Mouse (Mus musculus): ENCODE data around the gene 2900011O08Rik. TPM values are rescaled to one million over a fixed set of nuclear protein-coding genes. Genes with fewer than 3 reads are reported as not detected.

Gene 2900011O08Rik
- polyA plus RNA-seq, 1 experiment from 2014 or later, result 2.5 TPM

- H3K4me1 ChIP-seq (ENCODE audit: control insufficient read depth, insufficient read depth, low read length), result no peaks in the 10 kb centered on the region
- H3K36me3 ChIP-seq (ENCODE audit: control insufficient read depth, insufficient read depth, low read length), result no peaks in the 10 kb centered on the region
- H3K4me3 ChIP-seq (ENCODE audit: low read depth, low read length), result no peak overlapping the region
- H3K9ac ChIP-seq (replicated peaks; ENCODE audit: low read depth, low read length), result no peak overlapping the region
- no peaks in the 10 kb centered on the region for H3K9me3 ChIP-seq (ENCODE audit: control insufficient read depth, low read depth, low read length)
- no peak for ATAC-seq (ENCODE audit: insufficient number of reproducible peaks, insufficient read depth, low FRiP score, low read depth)
- H3K27ac ChIP-seq (ENCODE audit: low read length), result no peak overlapping the region
- no peaks in the 10 kb centered on the region for H3K27me3 ChIP-seq (ENCODE audit: control insufficient read depth, insufficient read depth, low read length)
- H3K4me2 ChIP-seq (replicated peaks; ENCODE audit: low read depth, low read length), result no peak overlapping the region
These were observed 22.3 kb downstream of the 2900011O08Rik start for GRCm38 (mm10) chr16:14008708-14009107.

- H3K9ac ChIP-seq (replicated peaks; ENCODE audit: low read depth, low read length), result no peak overlapping the region
- no peaks in the 10 kb centered on the region for H3K27me3 ChIP-seq (ENCODE audit: control insufficient read depth, insufficient read depth, low read length)
- H3K36me3 ChIP-seq (ENCODE audit: control insufficient read depth, insufficient read depth, low read length), result no peaks in the 10 kb centered on the region
- WGBS, result 89% methylated on average over 4 of the region's 4 CpGs
- H3K27ac ChIP-seq (ENCODE audit: low read length), result no peak overlapping the region
- no peak overlapping the region for H3K4me3 ChIP-seq (ENCODE audit: low read depth, low read length)
- H3K4me1 ChIP-seq (ENCODE audit: control insufficient read depth, insufficient read depth, low read length), result no peaks in the 10 kb centered on the region
- no peak for ATAC-seq (ENCODE audit: insufficient number of reproducible peaks, insufficient read depth, low FRiP score, low read depth)
- no peaks in the 10 kb centered on the region for H3K9me3 ChIP-seq (ENCODE audit: control insufficient read depth, low read depth, low read length)
- no peak overlapping the region for H3K4me2 ChIP-seq (replicated peaks; ENCODE audit: low read depth, low read length)
These were observed 23.6 kb downstream of the 2900011O08Rik start for GRCm38 (mm10) chr16:14009966-14010365.

- Histone ChIP-seq H3K9me3 (ENCODE audit: control insufficient read depth, low read depth, low read length) (no peaks in the 10 kb centered on the region), H3K4me1 (ENCODE audit: control insufficient read depth, insufficient read depth, low read length) (no peaks in the 10 kb centered on the region), H3K36me3 (ENCODE audit: control insufficient read depth, insufficient read depth, low read length) (no peaks in the 10 kb centered on the region), H3K4me3 (ENCODE audit: low read depth, low read length) (no peak overlapping the region), H3K9ac (replicated peaks; ENCODE audit: low read depth, low read length) (no peak overlapping the region), H3K27me3 (ENCODE audit: control insufficient read depth, insufficient read depth, low read length) (no peaks in the 10 kb centered on the region), H3K27ac (ENCODE audit: low read length) (no peak overlapping the region), H3K4me2 (replicated peaks; ENCODE audit: low read depth, low read length) (no peak overlapping the region)
- ATAC-seq (ENCODE audit: insufficient number of reproducible peaks, insufficient read depth, low FRiP score, low read depth), result no peak
- 84% methylated on average over 8 of the region's 8 CpGs for WGBS
These were observed 30.9 kb downstream of the 2900011O08Rik start for GRCm38 (mm10) chr16:14017306-14017705.

GRCm38 (mm10) chr16:14021166-14021822, 34.9 kb downstream of the 2900011O08Rik start:
- no peak overlapping the region for H3K9ac ChIP-seq (replicated peaks; ENCODE audit: low read depth, low read length)
- no peak overlapping the region for H3K27ac ChIP-seq (ENCODE audit: low read length)
- H3K9me3 ChIP-seq (ENCODE audit: control insufficient read depth, low read depth, low read length), result no peaks in the 10 kb centered on the region
- no peaks in the 10 kb centered on the region for H3K36me3 ChIP-seq (ENCODE audit: control insufficient read depth, insufficient read depth, low read length)
- H3K4me1 ChIP-seq (ENCODE audit: control insufficient read depth, insufficient read depth, low read length), result no peaks in the 10 kb centered on the region
- no peak for ATAC-seq (ENCODE audit: insufficient number of reproducible peaks, insufficient read depth, low FRiP score, low read depth)
- H3K27me3 ChIP-seq (ENCODE audit: control insufficient read depth, insufficient read depth, low read length), result no peaks in the 10 kb centered on the region
- H3K4me3 ChIP-seq (ENCODE audit: low read depth, low read length), result no peak overlapping the region
- no peak overlapping the region for H3K4me2 ChIP-seq (replicated peaks; ENCODE audit: low read depth, low read length)
- 74% methylated on average over 3 of the region's 3 CpGs for WGBS

- no peaks in the 10 kb centered on the region for H3K4me1 ChIP-seq (ENCODE audit: control insufficient read depth, insufficient read depth, low read length)
- no peaks in the 10 kb centered on the region for H3K36me3 ChIP-seq (ENCODE audit: control insufficient read depth, insufficient read depth, low read length)
- no peak overlapping the region for H3K4me3 ChIP-seq (ENCODE audit: low read depth, low read length)
- H3K27ac ChIP-seq (ENCODE audit: low read length), result no peak overlapping the region
- 66% methylated on average over 2 of the region's 2 CpGs for WGBS
- ATAC-seq (ENCODE audit: insufficient number of reproducible peaks, insufficient read depth, low FRiP score, low read depth), result no peak
- no peaks in the 10 kb centered on the region for H3K27me3 ChIP-seq (ENCODE audit: control insufficient read depth, insufficient read depth, low read length)
- H3K9ac ChIP-seq (replicated peaks; ENCODE audit: low read depth, low read length), result no peak overlapping the region
- H3K9me3 ChIP-seq (ENCODE audit: control insufficient read depth, low read depth, low read length), result no peaks in the 10 kb centered on the region
- H3K4me2 ChIP-seq (replicated peaks; ENCODE audit: low read depth, low read length), result no peak overlapping the region
These were observed 38.9 kb downstream of the 2900011O08Rik start for GRCm38 (mm10) chr16:14025091-14025990.

- no peak overlapping the region for H3K27ac ChIP-seq (ENCODE audit: low read length)
- WGBS, result 64% methylated on average over 2 of the region's 2 CpGs
- no peaks in the 10 kb centered on the region for H3K27me3 ChIP-seq (ENCODE audit: control insufficient read depth, insufficient read depth, low read length)
- no peaks in the 10 kb centered on the region for H3K9me3 ChIP-seq (ENCODE audit: control insufficient read depth, low read depth, low read length)
- H3K4me1 ChIP-seq (ENCODE audit: control insufficient read depth, insufficient read depth, low read length), result no peaks in the 10 kb centered on the region
- H3K4me2 ChIP-seq (replicated peaks; ENCODE audit: low read depth, low read length), result no peak overlapping the region
- no peak overlapping the region for H3K4me3 ChIP-seq (ENCODE audit: low read depth, low read length)
- no peak overlapping the region for H3K9ac ChIP-seq (replicated peaks; ENCODE audit: low read depth, low read length)
- ATAC-seq (ENCODE audit: insufficient number of reproducible peaks, insufficient read depth, low FRiP score, low read depth), result no peak
- no peaks in the 10 kb centered on the region for H3K36me3 ChIP-seq (ENCODE audit: control insufficient read depth, insufficient read depth, low read length)
These were observed 42.7 kb downstream of the 2900011O08Rik start for GRCm38 (mm10) chr16:14029072-14029471.

GRCm38 (mm10) chr16:14029851-14030250, 43.4 kb downstream of the 2900011O08Rik start:
- Histone ChIP-seq H3K9me3 (ENCODE audit: control insufficient read depth, low read depth, low read length) (no peaks in the 10 kb centered on the region), H3K9ac (replicated peaks; ENCODE audit: low read depth, low read length) (no peak overlapping the region), H3K27me3 (ENCODE audit: control insufficient read depth, insufficient read depth, low read length) (no peaks in the 10 kb centered on the region), H3K36me3 (ENCODE audit: control insufficient read depth, insufficient read depth, low read length) (no peaks in the 10 kb centered on the region), H3K4me3 (ENCODE audit: low read depth, low read length) (no peak overlapping the region), H3K4me1 (ENCODE audit: control insufficient read depth, insufficient read depth, low read length) (no peaks in the 10 kb centered on the region), H3K4me2 (replicated peaks; ENCODE audit: low read depth, low read length) (no peak overlapping the region), H3K27ac (ENCODE audit: low read length) (no peak overlapping the region)
- ATAC-seq (ENCODE audit: insufficient number of reproducible peaks, insufficient read depth, low FRiP score, low read depth), result no peak
- WGBS, result 75% methylated on average over 2 of the region's 2 CpGs

- Histone ChIP-seq H3K36me3 (ENCODE audit: control insufficient read depth, insufficient read depth, low read length) (no peaks in the 10 kb centered on the region), H3K9ac (replicated peaks; ENCODE audit: low read depth, low read length) (no peak overlapping the region), H3K27ac (ENCODE audit: low read length) (no peak overlapping the region), H3K4me3 (ENCODE audit: low read depth, low read length) (no peak overlapping the region), H3K4me1 (ENCODE audit: control insufficient read depth, insufficient read depth, low read length) (no peaks in the 10 kb centered on the region), H3K27me3 (ENCODE audit: control insufficient read depth, insufficient read depth, low read length) (no peaks in the 10 kb centered on the region), H3K9me3 (ENCODE audit: control insufficient read depth, low read depth, low read length) (no peaks in the 10 kb centered on the region), H3K4me2 (replicated peaks; ENCODE audit: low read depth, low read length) (no peak overlapping the region)
- 87% methylated on average over 4 of the region's 4 CpGs for WGBS
- no peak for ATAC-seq (ENCODE audit: insufficient number of reproducible peaks, insufficient read depth, low FRiP score, low read depth)
These were observed 44.2 kb downstream of the 2900011O08Rik start for GRCm38 (mm10) chr16:14030650-14031049.
